Mouse (Mus musculus) cerebral cortex, adult 2 months (tissue): ENCODE data around the gene Scn4a.

Source experiments
- WGBS: fragments of 180-500 bp; shearing (Covaris S2); methylation state at CpG from one replicate; pipeline ENCODE4 v1.1.7; 2018; 5-methylcytosine and 5-hydroxymethylcytosine counted together

Scn4a gene

DNA sequence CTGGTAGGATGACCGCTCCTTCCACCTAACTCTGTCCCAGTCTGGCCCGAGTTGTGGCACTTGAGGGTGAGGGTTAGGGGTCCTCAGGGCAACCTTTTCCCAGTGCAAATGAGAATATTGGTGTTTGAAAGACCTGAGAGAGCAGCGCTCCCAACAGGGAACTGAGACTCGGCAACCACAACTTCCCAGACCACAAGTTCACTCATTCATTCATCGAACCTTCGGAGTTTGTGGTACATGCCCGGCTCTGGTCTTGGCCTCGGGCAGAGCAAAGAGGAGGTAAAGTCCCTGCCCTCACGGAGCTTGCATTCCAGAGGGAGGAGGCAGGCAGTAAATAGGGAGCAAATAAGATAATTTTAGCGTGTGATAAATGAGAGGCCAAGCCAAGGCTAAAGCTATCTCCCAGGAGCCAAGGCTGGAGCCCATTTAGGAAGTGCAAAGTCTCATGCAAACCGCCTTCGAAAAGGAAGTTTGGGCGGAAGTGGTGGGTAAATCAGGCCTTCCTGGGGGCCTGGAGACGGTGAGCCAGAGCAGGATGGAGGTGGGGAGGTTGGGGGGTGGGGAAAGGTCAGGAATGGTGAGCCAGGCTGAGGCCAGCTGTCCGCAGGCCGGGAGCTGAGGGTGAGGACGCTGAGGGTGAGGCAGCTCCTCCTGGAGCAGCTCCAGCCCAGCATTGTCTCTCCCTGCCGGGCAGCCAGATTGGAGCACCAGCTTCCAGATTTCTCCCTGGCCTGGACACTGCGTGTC lies 2.5 kb upstream of the Scn4a start:
- WGBS: 70% methylated on average over 19 of the region's 19 CpGs

DNA sequence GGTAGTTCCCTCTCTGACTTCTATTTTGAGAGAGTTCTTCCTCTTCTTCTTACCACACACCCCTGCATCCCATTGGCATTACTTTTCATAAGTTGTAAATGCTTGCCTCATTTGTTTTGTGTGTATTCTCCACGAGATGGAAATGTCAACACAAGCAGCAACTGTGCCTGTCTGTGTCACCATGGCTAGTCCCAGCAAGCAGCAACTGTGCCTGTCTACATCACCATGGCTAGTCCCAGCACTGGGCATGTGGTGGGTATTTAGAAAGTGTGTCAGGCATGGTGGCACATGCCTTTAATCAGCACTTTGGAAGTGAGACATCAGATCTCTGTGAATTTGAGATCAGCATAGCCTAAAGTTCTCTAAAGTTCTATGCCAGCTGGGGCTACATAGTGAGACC lies 1.1 kb upstream of the Scn4a start:
- WGBS: 41% methylated on average over 1 of the region's 1 CpGs

DNA sequence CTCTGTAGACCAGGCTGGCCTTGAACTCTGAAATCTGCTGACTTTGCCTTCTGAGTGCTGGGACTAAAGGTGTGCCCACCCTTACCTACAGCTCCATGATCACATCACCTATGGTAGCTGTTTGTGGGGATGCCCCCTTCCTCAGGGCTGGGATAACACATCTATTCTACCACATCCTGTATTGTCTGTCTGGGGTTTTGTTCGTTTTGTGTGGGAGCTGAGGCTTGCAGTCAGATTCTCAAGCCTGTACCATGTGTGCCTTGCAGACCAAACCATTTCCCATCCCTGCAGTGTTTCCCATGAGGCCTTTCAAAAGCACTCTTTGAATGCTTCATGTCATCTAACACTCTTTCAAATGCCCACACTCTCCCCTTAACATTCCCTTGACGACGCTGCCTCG lies 1.1 kb downstream of the Scn4a start:
- WGBS: 78% methylated on average over 4 of the region's 4 CpGs

DNA sequence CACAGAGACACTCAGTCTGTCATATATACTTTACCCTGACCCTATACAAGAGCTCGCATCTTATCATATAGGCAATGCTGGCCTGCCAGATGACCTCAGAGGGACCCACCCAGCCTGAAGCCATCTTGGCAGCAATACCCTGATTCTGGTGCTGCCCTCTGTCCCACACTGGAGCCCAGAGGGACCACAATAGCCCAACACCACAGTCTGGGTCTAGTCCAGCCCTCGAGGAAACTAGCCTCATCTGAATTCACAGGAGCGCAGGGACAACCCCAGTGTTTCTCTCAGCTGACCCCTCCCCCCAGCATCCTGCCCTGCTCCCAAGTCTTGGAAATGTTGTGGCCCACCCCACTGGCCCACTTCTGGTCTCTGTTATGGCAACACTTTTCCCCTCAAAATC lies 1.8 kb downstream of the Scn4a start:
- WGBS: 75% methylated on average over 3 of the region's 3 CpGs

DNA sequence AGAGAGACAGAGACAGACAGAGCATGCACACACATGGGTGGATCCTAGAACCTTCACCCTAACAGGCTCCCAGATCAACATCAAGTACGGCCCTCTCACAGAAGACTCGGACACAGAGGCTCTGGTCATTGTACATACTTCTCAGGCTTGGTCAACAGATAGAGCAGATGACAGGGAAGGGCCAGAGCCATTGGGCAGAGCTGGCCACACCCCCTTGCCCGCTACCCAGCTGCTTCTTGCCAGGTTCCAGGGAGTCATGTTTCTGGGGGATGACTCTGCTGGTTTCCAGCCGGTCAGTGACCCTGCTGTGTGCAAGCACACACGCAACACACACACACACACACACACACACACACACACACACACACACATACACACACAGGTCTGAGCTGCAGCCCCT lies 2.2 kb downstream of the Scn4a start:
- WGBS: 87% methylated on average over 5 of the region's 5 CpGs

DNA sequence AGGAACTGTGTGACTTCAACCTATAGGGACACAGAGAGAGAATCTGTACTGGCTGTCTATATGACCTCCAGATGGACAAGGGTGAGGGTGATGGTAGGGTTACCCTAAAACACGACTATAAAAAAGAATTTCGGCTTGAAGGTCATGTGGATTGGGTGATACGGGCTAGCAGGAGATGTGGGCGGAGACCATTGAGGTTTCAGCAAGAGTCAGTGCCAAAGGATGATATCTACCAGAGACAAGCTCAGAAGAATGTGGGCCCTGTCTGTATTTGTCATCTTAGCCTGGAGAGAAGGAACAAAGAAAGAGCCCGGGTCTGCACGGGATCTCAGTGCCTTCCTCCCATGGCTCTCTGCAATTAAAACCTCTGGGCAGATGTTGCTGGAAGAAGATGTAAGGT lies 3.3 kb downstream of the Scn4a start:
- WGBS: 83% methylated on average over 6 of the region's 6 CpGs

DNA sequence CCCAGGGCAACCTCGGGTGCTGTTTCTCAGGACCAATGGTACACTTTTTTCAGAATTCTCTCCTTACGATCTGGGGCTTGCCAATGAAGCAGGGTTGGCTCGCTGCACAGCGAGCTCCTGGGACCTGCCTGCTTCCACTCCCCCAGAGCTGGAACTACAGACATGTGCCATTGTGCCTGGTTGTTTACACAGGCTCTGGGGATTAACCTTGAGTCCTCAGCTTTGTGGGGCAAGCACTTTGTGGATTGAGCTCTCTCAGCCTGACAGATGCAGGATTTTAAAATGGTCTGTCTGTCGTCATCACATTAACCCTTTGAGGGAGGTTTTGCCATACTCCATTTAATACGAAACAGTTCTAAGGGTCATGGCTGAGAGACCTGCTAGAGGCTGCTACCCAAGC lies 8.2 kb downstream of the Scn4a start:
- 50% methylated on average over 6 of the region's 6 CpGs for WGBS

DNA sequence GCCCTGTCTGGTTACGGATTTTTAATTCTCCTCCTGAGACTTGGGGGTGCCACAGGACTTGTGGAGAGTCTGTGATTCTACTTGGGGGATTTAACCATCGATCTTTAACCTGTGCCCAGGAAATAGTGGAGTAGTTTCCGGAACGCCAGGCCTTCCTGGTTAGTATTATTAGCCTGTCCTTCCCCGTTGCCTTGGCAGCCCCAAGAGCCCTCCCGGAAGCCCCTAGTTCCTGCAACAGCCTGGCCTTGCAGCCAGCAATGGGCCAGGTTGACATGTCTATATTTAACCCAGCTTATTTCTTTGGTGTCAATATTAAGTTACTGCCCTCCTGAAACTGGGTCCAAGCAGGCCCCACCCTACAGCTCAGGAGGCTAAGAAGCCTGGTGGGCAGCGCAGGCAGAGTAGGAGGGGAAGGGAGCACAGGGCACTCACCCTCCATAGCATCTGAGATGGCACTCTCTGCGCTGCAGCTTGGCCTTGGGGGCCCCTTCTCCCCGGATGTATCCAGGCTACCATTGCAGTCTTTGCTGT lies 12.0 kb downstream of the Scn4a start:
- WGBS: 76% methylated on average over 9 of the region's 9 CpGs

DNA sequence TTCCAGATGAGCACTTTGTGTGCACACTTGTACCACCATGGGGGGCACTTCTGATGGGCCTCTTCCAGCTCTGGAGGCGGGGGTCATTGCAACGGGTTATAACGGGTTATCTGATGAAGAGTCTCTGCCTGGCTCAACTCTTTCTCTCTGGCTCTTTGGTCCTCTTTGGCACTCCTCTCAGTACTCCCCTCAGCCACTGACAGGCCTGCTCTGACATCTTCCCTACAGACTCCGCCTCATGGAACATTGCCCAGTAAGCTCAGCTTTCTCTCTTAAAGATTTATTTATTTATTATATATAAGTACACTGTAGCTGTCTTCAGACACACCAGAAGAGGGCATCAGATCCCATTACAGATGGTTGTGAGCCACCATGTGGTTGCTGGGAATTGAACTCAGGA lies 13.8 kb downstream of the Scn4a start:
- 91% methylated on average over 4 of the region's 4 CpGs for WGBS

DNA sequence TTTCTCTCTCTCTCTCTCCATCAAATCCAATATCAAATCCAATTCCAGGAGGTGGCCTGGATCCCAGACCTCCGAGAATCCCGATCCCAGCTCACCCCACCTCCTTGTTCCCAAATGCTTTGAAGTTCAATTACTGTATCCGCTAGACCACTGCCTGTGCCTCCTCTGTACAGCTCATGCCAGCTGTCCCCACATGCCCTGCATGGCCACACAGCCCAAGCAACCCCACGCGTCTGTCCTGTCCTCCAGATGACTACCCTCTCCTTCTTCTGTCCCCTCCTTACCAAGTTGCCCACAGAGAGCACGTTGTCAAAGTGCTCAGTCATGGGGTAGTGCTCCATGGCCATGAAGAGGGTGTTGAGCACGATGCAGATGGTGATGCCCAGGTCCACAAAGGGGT lies 14.2 kb downstream of the Scn4a start:
- 71% methylated on average over 7 of the region's 7 CpGs for WGBS

DNA sequence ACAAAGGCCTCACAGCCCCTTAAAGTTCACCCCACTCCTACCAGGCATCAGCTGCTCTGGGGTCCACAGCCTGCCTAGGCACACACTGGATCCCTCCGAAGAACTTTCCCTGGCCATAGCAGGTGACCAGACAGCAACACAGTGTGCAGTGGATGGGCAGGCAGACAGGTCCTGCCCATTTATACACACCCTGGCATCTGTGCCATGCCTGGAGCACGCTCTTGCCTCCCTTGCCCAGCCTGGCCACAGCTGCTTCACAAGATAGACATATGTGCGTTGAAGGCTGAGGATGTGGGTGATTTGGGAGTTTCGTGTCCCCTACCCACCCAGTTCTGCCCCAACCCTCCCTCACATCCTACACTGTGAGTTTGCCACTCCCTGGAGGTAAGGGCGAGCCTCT lies 15.1 kb downstream of the Scn4a start:
- WGBS: 82% methylated on average over 5 of the region's 5 CpGs

DNA sequence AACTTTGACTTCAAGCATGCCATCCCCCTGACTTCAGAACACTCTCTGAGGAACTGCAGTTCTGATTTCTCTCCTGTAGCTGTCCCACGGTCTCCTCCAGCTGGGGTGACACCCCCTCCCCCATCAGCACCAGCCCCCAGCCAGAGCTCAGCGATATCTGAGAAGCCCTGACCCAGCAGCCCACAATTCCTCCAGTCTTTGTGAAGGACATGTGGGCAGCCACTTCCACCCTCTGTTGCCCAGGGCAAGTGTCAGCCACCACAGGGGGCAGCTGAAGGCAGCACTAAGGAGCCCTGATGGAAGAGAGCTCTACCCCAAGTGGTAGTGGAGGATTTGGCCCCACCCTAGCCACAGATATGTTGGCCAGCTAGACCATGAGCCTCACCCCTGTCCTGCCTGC lies 19.0 kb downstream of the Scn4a start:
- WGBS: 23% methylated on average over 2 of the region's 2 CpGs

DNA sequence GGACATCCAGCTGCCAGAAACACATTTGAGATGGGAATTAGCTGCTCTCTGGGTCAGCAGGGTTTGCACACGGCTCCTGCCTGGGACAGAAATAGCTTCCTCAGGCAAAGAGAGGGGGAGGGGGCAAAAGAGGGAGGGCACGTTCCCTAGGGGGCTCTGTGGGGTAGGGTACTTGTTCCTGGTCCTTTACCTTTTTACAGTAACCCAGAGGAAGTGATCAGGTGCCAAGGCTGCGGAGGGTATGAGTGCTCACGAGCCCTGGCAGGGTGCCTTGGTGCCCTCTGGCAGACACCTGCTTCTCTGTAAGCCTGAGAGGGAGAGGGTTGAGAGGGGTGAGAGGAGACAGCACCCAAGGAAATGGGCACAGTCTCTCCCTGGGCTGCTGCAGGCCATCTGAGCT lies 20.6 kb downstream of the Scn4a start:
- WGBS: 51% methylated on average over 4 of the region's 4 CpGs

DNA sequence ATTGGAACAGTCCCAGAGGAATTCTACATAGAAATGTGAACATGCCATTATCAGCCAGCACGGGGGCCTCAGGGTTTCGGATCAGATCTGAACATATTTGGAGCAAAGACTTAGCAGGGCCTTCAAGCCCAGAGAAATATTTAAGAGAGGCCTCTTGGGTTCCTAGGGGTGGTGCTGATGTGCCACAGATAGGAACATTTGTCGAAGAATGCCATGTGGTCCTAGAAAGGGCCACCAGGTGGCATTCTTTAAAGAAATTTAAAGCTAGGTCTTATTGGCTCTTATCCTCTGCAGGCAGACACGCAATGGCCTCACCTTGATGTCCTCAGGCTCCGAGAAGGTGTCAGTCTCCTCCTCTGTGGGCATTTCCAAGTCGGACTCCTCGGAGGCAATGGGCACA lies 23.4 kb downstream of the Scn4a start:
- 60% methylated on average over 7 of the region's 7 CpGs for WGBS

DNA sequence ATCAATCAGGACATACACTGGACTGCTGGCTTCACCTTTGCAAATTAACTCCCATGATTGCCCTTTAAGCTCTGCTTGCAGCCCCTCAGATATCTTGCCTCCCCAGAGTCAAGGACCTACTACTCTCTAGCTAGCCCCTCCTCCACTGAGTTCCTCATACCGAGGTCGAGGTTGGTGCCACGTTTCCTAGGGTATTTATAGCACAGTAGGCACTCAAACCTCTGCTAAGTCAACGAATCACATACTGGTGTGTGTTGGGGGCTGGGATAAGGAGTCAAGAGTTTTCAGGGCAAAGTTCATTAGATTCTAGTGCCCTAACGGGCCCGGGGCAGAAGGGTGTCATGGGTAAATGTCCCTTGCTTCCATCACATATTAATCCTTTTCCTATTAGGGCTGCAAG lies 24.0 kb downstream of the Scn4a start:
- WGBS: 63% methylated on average over 6 of the region's 6 CpGs

DNA sequence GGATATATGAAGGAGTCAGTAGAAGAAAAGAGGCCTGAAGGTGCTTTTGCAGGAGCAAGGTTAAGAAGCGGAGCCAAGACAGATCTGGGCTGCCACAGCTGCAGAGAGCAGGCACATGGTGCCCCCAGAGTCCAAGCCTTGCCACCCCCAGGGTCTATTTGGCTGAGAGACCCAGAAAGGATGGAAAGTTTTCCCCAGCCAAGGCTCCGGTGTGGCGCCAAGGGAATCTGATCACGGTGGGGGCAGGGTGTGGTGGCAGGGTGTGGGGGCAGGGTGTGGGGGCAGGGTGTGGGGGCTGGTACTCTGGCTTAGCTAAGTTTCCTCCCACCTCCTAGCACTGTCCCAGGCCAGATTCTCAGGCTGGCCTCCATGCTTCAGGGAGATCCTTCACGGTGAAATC lies 24.6 kb downstream of the Scn4a start:
- 72% methylated on average over 5 of the region's 5 CpGs for whole genome bisulfite sequencing

DNA sequence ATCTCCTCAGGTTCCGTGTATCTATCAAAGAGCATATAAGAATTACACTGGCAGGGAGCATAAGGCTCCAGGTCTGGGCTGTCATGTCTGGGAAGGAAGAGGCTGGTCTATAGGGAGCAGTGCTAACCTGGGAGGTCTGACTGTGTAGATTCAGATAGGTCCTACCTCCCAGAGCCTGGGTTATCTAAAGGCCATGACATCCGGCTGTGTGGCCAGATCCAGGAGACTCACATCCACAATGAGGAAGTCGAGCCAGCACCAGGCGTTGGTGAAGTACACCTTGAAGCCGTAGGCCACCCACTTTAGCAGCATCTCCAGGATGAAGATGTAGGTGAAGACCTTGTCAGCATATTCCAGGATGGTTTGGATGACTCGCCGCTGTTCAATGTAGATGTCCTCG lies 26.6 kb downstream of the Scn4a start:
- 91% methylated on average over 8 of the region's 8 CpGs for WGBS

DNA sequence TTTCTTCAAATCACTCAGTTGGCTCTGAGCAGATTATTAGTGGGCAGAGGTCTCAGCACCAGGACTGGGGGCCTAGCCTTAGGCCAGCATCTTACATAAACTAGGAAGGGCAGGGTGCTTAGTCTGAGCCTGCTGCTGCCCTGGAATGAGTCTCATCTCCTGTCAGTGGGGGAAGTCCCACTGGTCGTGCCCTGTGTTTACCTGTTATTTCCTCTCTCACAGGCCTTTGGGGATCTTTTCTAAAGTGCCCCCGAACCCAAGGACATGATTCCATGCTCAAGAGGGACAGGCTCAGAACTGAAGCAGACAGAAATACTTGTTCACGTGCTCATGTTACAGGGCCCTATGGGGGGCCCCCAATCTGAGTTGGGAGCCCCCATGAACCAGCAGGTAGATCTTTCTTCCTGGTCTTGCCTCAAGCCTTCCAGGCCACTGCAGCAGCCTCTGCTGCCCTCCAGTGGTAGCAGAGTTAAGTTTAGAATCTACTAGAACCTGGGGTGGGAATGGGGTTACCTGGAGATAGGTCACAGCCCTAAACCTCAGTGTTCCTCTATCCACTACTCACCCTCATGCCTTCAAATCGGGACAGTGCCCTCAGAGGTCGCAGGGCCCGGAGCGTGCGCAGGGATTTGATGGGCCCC lies 27.4 kb downstream of the Scn4a start:
- WGBS: 76% methylated on average over 8 of the region's 8 CpGs

DNA sequence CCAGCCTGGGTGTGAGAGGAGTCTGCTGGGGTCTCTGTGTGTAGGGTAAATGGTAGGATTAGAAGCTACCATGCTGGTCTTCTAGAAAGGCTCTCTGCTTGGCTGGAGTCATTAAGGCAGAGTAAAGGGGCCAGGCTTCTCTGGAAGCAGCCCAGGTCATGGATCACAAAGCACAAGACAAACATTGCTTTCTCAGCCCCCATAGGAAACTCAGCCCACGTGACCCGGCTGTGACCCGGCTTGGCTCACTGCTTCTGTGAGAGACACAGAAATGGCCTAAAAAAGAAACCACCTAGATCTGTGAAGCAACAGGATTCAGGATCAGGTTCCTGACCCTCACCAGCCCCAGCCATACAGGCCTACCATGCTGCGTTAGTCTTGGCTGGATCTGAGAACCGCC lies 28.2 kb downstream of the Scn4a start:
- 69% methylated on average over 5 of the region's 5 CpGs for WGBS

DNA sequence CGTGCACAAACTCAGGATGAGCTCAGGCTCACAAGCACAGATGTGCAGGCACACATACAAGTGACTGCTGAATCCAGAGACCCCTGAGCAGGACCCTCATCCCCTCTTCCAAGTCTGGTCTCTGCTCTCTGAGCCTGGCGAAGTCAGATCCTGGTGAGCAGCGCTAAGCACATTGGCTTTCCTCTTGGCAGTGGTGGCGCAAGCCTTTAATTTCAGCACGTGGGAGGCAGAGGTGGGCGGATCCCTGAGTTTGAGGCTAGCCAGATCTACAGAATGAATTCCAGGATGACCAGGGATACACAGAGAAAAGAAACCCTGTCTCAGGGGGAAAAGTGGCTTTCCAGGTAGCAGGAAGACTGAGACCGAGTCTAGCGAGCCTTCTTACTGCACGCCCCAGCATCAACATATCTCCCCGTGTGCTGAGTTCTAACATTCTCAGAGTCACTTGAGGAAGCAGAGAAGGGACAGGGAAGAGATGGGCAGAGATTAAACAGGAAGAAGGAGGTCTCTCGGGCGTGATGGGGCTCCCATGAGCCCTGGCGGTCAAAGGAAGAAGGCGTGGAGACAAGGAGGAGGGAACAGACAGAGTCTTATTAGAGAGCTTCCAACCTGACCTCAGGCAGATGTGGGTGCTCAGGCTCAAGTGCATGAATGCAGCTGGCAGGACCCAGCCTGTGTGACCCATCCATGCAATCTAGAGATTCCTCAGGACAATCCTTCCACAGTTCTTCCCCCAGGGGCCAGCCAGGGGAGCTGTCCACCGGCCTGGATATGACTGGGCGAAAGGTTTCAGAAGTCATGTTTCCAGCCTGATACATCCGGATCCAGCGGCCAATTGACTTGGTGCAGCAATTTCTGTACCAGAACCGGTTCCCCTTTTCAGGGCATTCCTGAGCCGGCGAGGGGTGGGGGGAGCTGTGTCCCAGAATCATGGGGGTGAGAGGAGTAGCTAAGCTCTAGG lies 34.4 kb downstream of the Scn4a start:
- WGBS: 58% methylated on average over 21 of the region's 21 CpGs

DNA sequence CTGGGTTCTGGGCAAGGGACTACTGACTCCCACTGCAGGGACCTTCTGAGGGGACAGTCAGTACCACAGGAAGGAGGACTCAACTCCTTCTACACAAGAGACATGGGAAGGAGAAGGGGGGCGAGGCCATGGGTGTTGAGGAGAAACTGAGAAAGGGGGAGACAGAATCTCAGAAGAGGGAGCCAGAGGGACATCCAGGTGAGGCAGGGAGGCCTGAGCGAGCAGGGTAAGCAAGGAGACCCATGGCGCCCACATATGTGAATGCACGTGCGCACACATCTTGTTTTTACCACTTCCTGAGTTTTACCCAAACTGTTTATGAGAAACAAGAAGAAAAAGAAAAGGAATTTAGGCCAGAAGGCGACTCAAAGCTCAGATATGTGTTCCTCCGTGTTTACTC lies 35.3 kb downstream of the Scn4a start:
- 76% methylated on average over 7 of the region's 7 CpGs for WGBS

DNA sequence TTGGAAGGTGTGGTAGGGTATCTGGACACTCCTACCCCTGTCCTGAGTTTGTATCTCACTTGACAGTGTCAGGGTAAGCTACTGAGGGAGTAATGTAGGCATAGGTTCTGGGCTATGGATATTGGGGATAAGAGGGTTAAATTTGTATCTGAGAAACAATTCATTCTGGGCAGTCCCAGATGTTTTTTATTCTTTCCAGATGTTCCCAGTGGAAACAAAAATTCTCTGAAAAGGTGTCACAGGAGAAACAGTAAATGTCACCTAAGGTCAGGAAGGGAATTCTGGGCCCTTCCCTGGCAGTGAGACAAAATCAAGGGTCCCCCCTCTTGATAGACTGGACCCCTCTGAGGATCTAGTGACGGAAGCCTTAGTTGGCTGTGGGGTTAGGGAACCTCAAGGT lies 36.7 kb downstream of the Scn4a start:
- WGBS: 91% methylated on average over 1 of the region's 1 CpGs
